Mouse (Mus musculus): ENCODE results near the gene Gm28035. TPM values are rescaled to one million over a fixed set of nuclear protein-coding genes. Genes with fewer than 3 reads are reported as not detected.

Gene Gm28035
- total and polyA plus RNA-seq, 3 experiments, result 0.27 to 0.64 (median 0.36) TPM

GRCm38 (mm10) chr2:30270134-30270533, 29.8 kb downstream of the Gm28035 start:
- peak; percentile 79 for DNase-seq (ENCODE audit: extremely low read depth)
- TF ChIP-seq ELF1 (IDR thresholded peaks at IDR 0.05; ENCODE audit: low read depth, low read length), result 0 out of 2 replicates have a peak, but pooled peaks have one; percentile 21
- TF ChIP-seq ZMIZ1 (IDR thresholded peaks at IDR 0.05; ENCODE audit: low read depth, low read length), result no peak
- TF ChIP-seq ZC3H11A (IDR thresholded peaks at IDR 0.05; ENCODE audit: low read depth, low read length), result peak; percentile 69
- peak; percentile 97 for TF ChIP-seq RAD21 (IDR thresholded peaks at IDR 0.05; ENCODE audit: low read depth, low read length)
- 0 out of 2 replicates have a peak, but pooled peaks have one; percentile 35 for TF ChIP-seq MAZ (IDR thresholded peaks at IDR 0.05; ENCODE audit: low read depth, low read length)
- TF ChIP-seq HCFC1 (IDR thresholded peaks at IDR 0.05; ENCODE audit: low read depth, low read length), result no peak; the same call in 1 of the 2 replicates
- TF ChIP-seq CTCF (conservative IDR thresholded peaks at IDR 0.05 in 1 of 2, IDR thresholded peaks at IDR 0.05 in 1 of 2; ENCODE audit: low read depth in 2 of 2, low read length in 2 of 2), result peak; percentile 97
- no peak for TF ChIP-seq NRF1 (IDR thresholded peaks at IDR 0.05; ENCODE audit: low read depth, low read length)
- peak; percentile 77 for TF ChIP-seq SIN3A (IDR thresholded peaks at IDR 0.05; ENCODE audit: low read length)
- TF ChIP-seq IRF4 (IDR thresholded peaks at IDR 0.05; ENCODE audit: low read depth, low read length), result peak; percentile 38
- peak; percentile 97 for TF ChIP-seq SMC3 (IDR thresholded peaks at IDR 0.05; ENCODE audit: low read depth, low read length)
- Histone ChIP-seq H3K4me3 (replicated peaks in 1 of 3; ENCODE audit: low read depth in 2 of 3, low read length in 2 of 3, poor library complexity in 1 of 3) (no peak overlapping the region), H3K27me3 (replicated peaks) (no peaks in the 10 kb centered on the region), H3K9me3 (replicated peaks; ENCODE audit: low read length) (no peaks in the 10 kb centered on the region), H3K4me2 (ENCODE audit: insufficient read depth, low read depth, poor library complexity, severe bottlenecking) (no peak overlapping the region), H3K79me2 (replicated peaks; ENCODE audit: control insufficient read depth, extremely low read depth, insufficient read depth, poor library complexity, severe bottlenecking) (no peaks in the 10 kb centered on the region), H3K36me3 (replicated peaks in 1 of 2; ENCODE audit: control insufficient read depth in 1 of 2, insufficient read depth in 1 of 2, low read length in 1 of 2) (peaks cover 3 to 31% of the 10 kb centered on the region in 2 experiments), H3K27ac (ENCODE audit: insufficient read depth, low read depth) (no peak overlapping the region), H3K4me1 (ENCODE audit: control insufficient read depth in 1 of 2, insufficient read depth in 2 of 2) (peaks cover 31 to 55% of the 10 kb centered on the region in 2 experiments), H3K9ac (ENCODE audit: insufficient read depth, low read depth) (no peak overlapping the region)
- dilution Hi-C loops (cut with MboI; ENCODE audit: extremely low pct_ligation_motif_present, extremely low pct_unique_long_range_greater_than_20kb, low sequenced_read_pairs) (no loop called here), in situ Hi-C loops (cut with MboI; ENCODE audit: low pct_ligation_motif_present, low pct_unique_long_range_greater_than_20kb, low sequenced_read_pairs) (no loop called here)

- H3K4me2 ChIP-seq (ENCODE audit: insufficient read depth, low read depth, poor library complexity, severe bottlenecking), result no peak within 1 kb of the TSS
- peaks cover 0 to 57% of the 10 kb centered on the region in 2 experiments for H3K36me3 ChIP-seq (replicated peaks in 1 of 2; ENCODE audit: control insufficient read depth in 1 of 2, insufficient read depth in 1 of 2, low read length in 1 of 2)
- no peak for DNase-seq (ENCODE audit: extremely low read depth)
- no peak within 1 kb of the TSS for H3K4me3 ChIP-seq (replicated peaks in 1 of 3; ENCODE audit: low read depth in 2 of 3, low read length in 2 of 3, poor library complexity in 1 of 3)
- H3K79me2 ChIP-seq (replicated peaks; ENCODE audit: control insufficient read depth, extremely low read depth, insufficient read depth, poor library complexity, severe bottlenecking), result peaks cover 8% of the 10 kb centered on the region
- in situ Hi-C loops (cut with MboI; ENCODE audit: low pct_ligation_motif_present, low pct_unique_long_range_greater_than_20kb, low sequenced_read_pairs), result no loop called here
- no peaks in the 10 kb centered on the region for H3K27me3 ChIP-seq (replicated peaks)
- no peaks in the 10 kb centered on the region for H3K9me3 ChIP-seq (replicated peaks; ENCODE audit: low read length)
- no peak within 1 kb of the TSS for H3K9ac ChIP-seq (ENCODE audit: insufficient read depth, low read depth)
- peaks cover 8 to 14% of the 10 kb centered on the region in 2 experiments for H3K4me1 ChIP-seq (ENCODE audit: control insufficient read depth in 1 of 2, insufficient read depth in 2 of 2)
- dilution Hi-C loops (cut with MboI; ENCODE audit: extremely low pct_ligation_motif_present, extremely low pct_unique_long_range_greater_than_20kb, low sequenced_read_pairs), result no loop called here
- TF ChIP-seq ZKSCAN1 (IDR thresholded peaks at IDR 0.05; ENCODE audit: borderline replicate concordance, low read depth, low read length) (no peak), MXI1 (IDR thresholded peaks at IDR 0.05; ENCODE audit: low read depth, low read length) (no peak), BHLHE40 (IDR thresholded peaks at IDR 0.05; ENCODE audit: low read depth, low read length) (no peak), CTCF (conservative IDR thresholded peaks at IDR 0.05 in 1 of 2, IDR thresholded peaks at IDR 0.05 in 1 of 2; ENCODE audit: low read depth in 2 of 2, low read length in 2 of 2) (no peak), ETS1 (conservative IDR thresholded peaks at IDR 0.05; ENCODE audit: low read depth, low read length) (no peak), RCOR1 (conservative IDR thresholded peaks at IDR 0.05; ENCODE audit: low read depth, low read length) (no peak), USF1 (IDR thresholded peaks at IDR 0.05; ENCODE audit: low read depth, low read length) (no peak), MAFK (IDR thresholded peaks at IDR 0.05; ENCODE audit: insufficient replicate concordance, low read length) (no peak), SMC3 (IDR thresholded peaks at IDR 0.05; ENCODE audit: low read depth, low read length) (no peak), CHD1 (IDR thresholded peaks at IDR 0.05; ENCODE audit: low read depth, low read length) (no peak), UBTF (IDR thresholded peaks at IDR 0.05; ENCODE audit: low read depth, low read length) (no peak), USF2 (conservative IDR thresholded peaks at IDR 0.05; ENCODE audit: low read depth, low read length) (no peak), SIN3A (IDR thresholded peaks at IDR 0.05; ENCODE audit: low read length) (no peak), TCF12 (IDR thresholded peaks at IDR 0.05; ENCODE audit: low read depth, low read length) (no peak), ELF1 (IDR thresholded peaks at IDR 0.05; ENCODE audit: low read depth, low read length) (no peak)
- H3K27ac ChIP-seq (ENCODE audit: insufficient read depth, low read depth), result no peak within 1 kb of the TSS
Measured at GRCm38 (mm10) chr2:30280743-30281142, 40.4 kb downstream of the Gm28035 start, which contains the start of gene Gm28038. TSS of gene Gm28038 (plus strand) at chr2:30281043.
